Mouse (Mus musculus) right cerebral cortex, postnatal 25 days (tissue): ENCODE results near the gene Cpne8.
"Not testable (repeated sequence)": the region's sequence is repeated elsewhere in the genome, so short reads cannot be mapped to it uniquely, and the experiment has no call there.

Experiments
- DNase-seq: peaks from one replicate; pipeline ENCODE4 v3.0.0; 2022

The Cpne8 gene

GRCm38 (mm10) chr15:90609836-90610415, 69.3 kb downstream of the Cpne8 start:
- DNase-seq = no peak

GRCm38 (mm10) chr15:90608368-90608767, 70.9 kb downstream of the Cpne8 start:
- no peak for DNase-seq

DNA sequence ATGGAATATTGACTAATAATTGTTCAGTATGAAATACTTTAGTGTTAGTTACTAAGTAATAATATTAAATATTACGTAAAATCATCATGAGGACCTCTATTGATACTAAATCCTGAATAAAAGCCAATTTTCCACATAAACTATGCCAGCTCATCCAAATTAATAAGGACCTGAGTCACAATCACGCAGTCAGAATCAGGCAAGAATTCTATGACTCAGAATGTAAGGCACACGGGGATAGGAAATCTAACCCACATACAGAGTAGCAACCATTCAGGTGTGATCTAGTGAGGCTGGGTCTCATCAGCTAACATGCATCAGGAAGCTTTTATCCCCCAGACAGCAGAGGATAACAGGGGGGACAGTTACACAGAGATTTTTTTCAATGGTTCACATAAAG, 72.1 kb downstream of the Cpne8 start:
- no peak for DNase-seq

- DNase-seq = no peak
Observed at GRCm38 (mm10) chr15:90603676-90604075, 75.6 kb downstream of the Cpne8 start.

DNA sequence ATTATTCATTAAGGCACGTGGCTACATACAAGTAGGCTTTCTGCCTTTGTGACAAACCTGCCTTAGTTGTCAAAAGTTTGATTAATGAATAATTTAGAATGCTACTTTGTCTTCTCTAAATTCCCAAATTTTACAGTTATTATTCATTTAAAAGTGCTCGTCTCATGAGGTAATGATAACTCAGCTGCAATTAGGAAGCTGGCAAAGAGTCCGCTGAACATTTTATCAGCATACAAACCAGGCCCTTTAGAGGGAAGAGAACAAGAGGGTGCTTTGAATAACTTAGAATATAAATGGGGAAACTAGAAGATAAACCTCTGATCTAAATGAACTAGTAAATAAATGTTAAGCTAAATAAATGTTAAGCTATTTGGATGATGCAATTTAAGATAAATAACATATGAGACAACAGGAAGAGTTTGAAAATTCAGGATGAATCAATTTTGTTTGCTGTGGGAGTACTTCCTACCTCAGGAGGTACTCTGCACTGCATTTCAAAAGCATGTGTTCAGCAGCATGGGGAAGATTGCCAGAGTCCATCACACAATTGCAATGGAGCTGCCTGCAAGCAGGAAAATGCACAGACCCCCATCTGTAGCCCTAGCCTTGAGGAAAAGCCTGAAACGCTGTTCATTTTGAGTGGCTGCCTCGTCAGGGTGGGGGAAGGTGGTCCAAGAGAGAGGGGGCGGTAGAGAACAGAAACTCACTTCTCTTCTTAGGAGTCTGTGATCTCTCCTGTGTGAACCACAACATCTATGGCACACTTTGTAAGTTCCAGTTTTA, 81.3 kb downstream of the Cpne8 start:
- no peak for DNase-seq

DNA sequence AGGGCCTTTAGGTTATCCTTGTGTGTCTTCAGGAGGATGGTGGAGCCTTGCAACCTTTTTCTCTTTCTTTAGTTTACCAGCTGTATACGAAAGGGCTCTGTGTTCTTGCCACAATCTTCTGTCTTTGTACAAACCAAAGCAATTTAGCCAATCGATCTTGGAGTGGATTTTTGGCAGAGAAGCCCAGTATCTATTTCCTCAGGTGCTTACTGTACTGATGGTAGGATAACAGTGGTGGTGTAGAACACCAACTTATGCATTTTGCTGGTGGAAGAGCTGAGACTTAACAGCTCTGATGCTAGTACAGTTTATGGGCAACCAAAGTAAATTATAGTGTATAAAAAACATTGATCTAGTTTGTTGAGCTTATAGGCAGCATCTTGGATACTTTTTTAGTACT, 83.6 kb downstream of the Cpne8 start:
- DNase-seq = no peak

GRCm38 (mm10) chr15:90589587-90589986, 89.6 kb downstream of the Cpne8 start:
- DNase-seq = no peak

GRCm38 (mm10) chr15:90577402-90577801, 101.8 kb downstream of the Cpne8 start:
- no peak for DNase-seq

- DNase-seq = no peak
Observed at GRCm38 (mm10) chr15:90569246-90569645, 110.0 kb downstream of the Cpne8 start.

GRCm38 (mm10) chr15:90568050-90568449, 111.2 kb downstream of the Cpne8 start:
- DNase-seq = no peak

DNA sequence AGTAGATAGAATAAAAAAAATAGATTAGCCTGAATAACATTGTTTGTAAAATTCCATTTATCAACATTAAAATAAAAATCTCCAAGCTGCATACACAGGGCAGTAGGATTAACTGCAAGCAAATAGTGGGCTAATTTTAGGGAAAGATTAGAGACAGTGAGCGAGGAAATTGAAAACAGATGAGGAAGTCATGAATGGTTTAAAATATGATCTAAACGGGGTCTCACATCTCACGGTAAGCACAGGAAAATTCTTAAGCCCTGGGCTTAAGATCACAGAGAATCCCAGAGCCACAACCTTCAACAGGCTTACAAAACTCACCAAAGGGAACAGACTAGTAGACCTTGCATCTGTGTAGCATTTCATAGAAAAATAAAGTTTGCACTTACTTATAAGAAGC, 115.2 kb downstream of the Cpne8 start:
- no peak for DNase-seq

DNA sequence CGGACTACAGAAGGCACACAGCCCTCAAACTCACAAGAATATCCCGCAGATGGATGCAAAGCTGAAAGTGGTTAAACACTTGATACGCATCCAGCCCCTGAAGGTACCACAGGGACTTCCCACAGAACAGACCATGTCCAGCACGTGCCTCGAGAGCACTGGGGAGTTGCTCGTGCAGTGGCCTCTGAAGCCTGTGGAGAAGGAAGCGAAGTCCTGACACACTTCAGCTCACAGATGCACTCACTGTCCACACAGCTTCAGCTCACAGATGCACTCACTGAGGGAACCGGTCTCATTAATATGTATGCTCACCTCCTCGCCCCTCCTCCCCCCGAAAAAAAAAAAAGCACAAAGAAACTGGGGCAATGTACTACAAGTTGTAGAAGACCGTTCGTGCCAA, 117.6 kb downstream of the Cpne8 start:
- DNase-seq = no peak

GRCm38 (mm10) chr15:90548589-90548988, 130.6 kb downstream of the Cpne8 start:
- DNase-seq = no peak

DNA sequence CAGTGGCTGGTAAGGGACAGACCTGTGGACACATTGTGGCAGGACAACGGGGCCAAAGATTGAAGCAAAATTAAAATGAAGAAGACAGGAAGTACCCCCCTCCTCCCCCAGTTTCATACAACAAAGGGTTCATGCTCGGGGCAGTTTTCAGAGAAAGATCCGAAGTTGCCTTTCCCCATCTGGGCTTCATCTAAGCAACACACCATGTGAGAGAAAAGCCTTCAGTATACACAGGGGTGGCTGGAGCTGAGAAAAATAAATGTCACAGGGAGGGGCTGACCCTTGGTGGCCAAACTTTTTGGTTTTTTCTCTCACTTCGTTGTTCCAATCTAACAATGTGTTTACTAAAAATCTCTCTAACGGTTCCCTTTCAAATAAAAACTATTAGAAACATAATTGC, 135.8 kb downstream of the Cpne8 start:
- no peak for DNase-seq

GRCm38 (mm10) chr15:90542126-90542525, 137.1 kb downstream of the Cpne8 start:
- no peak for DNase-seq

DNA sequence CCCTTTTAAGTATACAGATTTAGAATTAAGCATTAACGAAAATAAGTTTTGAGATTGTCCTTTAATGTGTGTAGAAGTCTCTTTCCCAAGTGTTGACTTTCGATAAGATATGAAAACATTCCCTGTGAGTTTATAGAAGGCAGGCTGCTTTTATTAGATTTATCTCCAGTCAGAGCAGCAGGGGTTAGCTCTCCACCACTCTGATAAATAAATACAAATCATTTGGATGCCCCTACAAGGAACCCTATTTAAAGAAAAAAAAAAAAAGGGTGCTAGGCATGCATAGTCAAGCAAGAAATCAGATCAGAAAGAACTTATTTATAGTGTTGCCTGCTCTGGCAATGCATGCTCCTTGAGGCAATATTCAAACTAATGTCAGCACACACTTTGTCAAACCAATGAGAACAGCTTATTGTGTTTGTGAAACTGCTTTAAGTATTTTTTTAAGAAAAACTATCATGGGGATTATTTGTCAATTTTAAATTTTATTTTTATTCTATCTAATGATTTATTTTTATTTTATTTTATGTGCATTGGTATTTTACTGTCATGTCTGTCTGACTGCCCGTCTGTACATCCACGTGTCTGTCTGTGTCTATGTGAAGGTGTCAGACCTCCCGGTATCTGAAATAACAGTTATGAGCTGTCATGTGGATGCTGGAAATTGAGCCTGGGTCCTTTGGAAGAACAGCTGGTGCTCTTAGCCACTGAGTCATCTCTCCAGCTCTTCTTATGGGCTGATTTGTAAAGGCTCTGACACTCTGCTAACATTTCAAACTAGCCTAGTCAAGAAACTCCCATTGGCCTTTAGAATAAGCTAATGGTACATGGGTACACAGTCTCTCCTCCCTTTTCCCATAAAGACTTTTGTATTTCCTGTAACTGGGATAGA, 142.7 kb downstream of the Cpne8 start:
- no peak for DNase-seq

DNA sequence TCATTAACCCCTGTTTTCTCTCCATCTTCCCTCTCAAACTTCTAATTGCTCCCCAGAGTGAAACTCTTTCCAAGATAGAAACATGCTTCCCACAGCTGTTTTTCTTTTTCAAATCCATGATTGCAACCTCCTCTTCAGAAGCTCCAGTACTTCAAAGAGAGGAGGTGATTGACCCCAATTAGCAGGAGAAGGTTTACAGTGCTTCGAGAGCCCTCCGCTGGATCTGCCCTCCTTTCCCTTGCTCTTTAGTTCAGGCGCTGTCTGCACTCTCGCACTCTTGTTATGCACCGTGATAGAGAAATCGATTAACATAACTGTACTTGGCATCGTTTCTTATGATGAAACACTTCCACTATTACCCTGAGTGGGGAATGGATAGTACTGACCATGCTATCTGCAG, 143.5 kb downstream of the Cpne8 start:
- DNase-seq = no peak

DNA sequence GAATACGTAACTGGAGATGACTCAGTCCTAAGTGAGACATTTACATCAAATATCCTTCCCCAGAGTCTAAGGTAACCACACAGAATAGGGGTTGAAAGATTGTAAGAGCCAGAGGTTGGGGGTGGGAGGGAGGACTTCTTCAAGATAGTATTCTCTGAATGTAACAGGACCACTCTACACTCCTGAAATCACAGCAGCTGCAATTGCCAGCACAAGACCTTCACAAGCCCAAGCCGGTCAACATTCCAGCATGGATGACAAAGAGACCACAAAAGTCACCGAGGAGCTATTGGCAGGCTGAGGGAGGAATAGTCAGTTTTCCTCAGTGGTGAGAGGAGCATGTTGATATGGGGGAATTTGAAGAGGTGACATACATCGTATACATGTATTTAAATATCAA, 166.5 kb downstream of the Cpne8 start:
- no peak for DNase-seq

DNA sequence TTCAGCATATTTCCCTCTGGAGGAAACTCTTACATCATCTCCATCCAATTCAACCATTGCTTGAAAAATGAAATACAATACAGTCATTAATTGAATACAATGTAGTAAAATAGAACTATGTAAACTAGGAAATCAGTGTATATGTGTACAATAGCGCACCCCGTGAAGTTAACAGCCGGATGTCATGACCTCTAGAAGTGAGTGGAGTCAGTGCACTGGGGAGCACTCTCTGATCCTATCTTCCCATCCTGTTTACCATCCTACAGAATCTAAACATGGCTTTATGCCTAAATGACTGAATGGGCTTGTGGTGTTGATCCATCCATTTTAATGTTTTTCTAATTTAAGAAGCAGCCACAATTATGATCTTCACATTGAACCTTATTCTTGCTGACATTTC, 182.2 kb downstream of the Cpne8 start:
- no peak for DNase-seq

- no peak for DNase-seq
Observed at GRCm38 (mm10) chr15:90491558-90491957, 187.7 kb downstream of the Cpne8 start.

DNA sequence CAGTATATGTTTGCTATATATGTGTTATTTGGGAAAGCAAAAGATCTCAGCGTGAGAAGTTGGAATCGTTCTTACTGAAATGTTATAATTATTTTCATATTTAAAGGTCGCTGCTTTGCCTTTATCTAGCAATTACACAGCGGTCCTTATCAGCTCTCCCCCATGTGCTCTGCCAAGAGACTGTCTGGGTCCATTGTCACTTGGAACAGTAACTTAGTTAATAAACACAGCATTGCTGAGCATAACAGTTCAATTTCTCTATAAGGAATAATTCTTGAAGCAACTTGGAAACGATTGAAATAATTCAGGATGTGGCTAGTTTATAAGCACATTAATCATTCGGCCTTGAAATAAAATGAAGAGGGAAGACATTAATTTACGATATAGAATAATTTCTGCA, 189.0 kb downstream of the Cpne8 start:
- DNase-seq = no peak

DNA sequence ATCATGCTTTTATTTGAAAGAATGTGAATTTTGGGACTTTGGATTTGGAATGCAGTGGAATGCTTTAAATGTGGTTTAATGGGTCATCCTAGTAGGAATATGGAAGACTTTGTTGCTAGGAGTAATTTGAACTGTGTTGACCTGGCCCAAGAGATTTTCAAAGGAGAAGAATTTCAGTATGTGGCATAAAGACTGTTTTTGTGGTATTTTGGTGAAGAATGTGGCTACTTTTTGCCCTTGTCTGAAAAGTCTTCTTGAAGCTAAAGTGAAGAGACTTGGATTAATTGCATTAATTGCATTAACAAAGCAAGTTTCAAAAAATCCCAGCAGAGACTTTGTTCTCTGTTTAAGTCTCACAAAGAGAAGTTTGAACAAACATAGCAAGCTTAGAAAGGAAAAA, 208.7 kb downstream of the Cpne8 start:
- not testable (repeated sequence) for DNase-seq

DNA sequence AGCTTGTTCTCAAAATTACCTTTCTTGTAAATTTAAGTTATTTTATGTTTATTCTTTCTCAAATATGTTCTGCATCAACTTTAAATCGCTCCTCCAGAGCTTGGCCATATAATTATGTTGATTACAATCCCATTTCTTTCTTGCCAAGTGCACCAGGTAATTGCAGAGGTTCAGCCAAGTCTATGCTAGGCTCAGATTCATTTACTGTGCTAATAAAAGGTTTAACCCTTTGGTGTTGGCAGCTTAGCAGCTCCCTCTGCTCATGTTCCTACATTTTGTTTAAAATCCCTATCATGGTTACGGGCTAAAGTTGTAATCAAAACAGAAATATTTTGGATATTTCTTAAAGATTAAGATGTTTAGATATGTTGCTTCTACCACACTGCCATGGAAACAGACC, 216.0 kb downstream of the Cpne8 start:
- no peak for DNase-seq

DNA sequence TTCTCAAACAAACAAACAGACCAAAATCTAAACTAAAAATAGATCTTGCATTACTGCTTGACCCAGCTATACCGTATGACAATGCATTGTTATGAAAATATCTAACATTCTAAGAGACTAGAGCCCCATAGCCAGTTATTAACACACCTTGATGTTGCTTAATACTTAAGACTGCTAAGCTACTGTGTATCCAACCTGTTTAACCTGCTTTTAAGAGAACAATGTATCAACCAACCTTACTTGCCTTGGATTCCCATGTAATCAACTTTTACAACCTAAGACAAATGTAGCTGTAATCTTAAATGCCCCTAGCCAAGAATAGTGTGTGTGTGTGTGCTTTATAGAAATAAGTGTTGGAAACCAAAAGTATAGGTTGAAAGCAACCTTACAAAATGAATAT, 233.2 kb downstream of the Cpne8 start:
- DNase-seq = no peak
